Mouse (Mus musculus): ENCODE results near the gene Ptpn20. TPM values are rescaled to one million over a fixed set of nuclear protein-coding genes. Genes with fewer than 3 reads are reported as not detected.

Ptpn20 gene
- total RNA-seq (2021), result under 1 TPM; 0.53 to 0.70 TPM
- long read RNA-seq, experiment 1, partial matches to known transcripts, result 1 of 2 reads
- long read RNA-seq, experiment 1, other reads (novel, unspliced or antisense), result 1 of 2 reads
- long read RNA-seq, experiment 2, partial matches to known transcripts, result 0 of 1 reads
- long read RNA-seq, experiment 2, other reads (novel, unspliced or antisense), result 1 of 1 reads

DNA sequence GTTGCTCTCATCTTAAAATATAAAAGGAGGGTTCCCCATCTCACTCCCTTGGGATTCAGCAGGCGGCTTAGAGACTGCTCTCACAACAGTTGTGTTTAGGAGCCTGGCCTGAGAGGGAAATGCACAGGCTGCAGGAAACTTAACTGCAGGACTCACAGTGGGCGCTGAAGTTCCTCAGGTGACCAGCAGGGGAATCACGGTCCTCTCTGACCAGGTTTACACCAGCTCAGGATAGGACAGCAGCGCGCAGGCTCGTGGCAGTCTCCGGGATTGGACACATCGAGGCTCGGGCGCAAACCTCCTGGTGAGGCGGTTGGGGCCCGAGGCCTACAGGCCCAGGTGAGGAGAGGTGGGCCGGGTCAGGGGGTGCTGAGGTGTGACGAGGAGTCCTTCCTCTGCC is at the start of gene Ptpn20:
Ptpn20 (plus strand) TSS at position 257 of the 400 bp plus-strand sequence.
- DNase-seq (ENCODE audit: low spot score in 2 of 2), result no peak

DNA sequence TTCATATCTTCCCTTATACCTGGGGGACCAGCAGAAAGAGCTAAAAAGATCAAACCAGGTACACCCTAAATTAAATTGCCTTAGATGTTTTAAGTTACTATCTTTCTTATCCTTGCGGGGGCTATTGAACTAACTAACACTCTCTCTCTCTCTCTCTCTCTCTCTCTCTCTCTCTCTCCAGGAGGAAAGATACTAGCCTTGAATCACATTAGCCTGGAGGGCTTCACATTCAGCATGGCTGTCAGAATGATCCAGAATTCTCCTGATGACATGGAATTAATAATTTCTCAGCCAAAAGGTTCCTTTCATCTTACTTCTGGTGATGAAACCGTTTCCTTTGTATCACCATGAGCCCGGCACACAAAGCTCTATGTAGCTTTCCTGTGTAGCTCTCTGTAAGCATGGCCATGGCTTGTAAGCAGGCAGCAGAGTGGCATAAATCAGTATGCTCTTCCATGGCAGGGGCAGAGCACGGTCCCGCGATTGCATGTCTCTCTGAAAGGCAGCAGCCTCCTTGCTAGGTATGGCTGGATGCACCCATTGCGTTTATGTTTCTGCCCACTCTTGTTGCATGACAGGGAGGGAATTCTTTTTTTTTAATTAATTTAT is 49.3 kb upstream of the Ptpn20 start:
- DNase-seq (ENCODE audit: low spot score in 2 of 2), result no peak

DNA sequence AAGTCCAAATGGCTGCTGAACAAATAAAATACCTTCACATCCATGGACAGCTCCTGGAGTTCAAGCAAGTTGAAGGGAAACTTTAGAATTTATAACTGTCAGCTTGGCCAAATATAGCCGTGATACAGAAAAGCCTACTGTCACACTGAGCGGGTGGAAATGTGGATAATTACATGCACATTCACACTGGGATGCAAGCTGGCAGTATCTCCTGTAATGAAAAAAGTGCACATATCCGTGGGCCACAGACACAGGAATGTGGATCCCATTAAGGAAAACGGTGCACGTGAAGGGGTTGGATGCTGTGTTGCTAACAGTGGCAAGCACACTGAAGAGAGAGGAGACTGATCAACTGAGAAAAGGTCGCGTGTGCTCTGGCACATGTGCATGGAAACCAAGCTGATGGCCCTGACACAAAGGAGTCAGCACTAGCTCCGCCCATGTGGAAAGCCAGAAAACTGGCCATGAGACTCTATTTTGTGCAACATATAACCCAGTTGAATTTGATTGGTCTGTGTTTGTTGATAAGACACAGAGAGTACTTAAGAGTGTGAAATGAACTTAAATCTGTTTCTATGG is 43.4 kb upstream of the Ptpn20 start:
- peak; percentile 32 to 36 for DNase-seq (ENCODE audit: low spot score in 2 of 2)

GRCm38 (mm10) chr14:33548650-33549049 is 40.4 kb upstream of the Ptpn20 start:
- DNase-seq (ENCODE audit: low spot score in 2 of 2), result no peak

DNA sequence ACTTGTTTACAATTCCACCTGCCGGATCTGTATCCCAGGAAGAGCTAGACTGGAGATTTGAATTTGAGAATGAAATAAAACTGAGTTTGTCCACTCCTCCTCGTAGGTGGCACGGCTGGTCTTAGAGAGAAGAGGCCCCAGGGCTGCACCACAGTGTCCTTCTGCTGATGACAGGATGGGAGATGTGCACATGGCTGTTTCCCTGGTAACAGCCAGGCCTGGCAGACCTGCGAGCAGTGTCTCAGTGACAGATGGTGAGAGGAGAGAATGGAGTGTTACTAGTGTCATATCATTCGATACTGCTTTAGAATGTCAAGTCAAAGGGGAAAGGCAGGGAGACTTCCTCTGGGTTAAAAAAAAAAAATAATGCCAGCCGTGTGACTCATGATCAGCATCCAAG is 39.2 kb upstream of the Ptpn20 start:
- peak in 1 of 2 experiments; percentile 41 for DNase-seq (ENCODE audit: low spot score in 2 of 2)

DNA sequence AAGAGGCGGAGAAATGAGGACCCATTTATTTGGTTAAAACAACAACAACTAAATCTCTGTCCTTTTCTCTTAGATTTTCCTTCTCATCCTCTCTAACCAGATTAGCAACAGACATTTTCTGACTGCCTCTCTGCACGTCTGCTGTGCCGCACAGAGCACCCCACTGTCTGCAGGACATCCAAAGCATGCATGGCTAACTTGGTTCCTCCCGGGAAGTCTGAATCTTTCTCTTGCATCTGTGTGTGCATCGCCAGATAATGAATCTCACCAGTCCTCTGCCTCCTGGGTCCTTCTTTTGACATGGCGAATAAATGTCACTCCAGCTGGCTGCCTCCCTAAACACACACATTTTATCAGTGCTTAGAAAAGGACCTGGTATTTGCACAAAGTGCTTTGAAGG is 18.3 kb upstream of the Ptpn20 start:
- no peak for DNase-seq (ENCODE audit: low spot score in 2 of 2)

- no peak for DNase-seq (ENCODE audit: low spot score in 2 of 2)
Observed at GRCm38 (mm10) chr14:33573643-33574042, 15.4 kb upstream of the Ptpn20 start.

DNA sequence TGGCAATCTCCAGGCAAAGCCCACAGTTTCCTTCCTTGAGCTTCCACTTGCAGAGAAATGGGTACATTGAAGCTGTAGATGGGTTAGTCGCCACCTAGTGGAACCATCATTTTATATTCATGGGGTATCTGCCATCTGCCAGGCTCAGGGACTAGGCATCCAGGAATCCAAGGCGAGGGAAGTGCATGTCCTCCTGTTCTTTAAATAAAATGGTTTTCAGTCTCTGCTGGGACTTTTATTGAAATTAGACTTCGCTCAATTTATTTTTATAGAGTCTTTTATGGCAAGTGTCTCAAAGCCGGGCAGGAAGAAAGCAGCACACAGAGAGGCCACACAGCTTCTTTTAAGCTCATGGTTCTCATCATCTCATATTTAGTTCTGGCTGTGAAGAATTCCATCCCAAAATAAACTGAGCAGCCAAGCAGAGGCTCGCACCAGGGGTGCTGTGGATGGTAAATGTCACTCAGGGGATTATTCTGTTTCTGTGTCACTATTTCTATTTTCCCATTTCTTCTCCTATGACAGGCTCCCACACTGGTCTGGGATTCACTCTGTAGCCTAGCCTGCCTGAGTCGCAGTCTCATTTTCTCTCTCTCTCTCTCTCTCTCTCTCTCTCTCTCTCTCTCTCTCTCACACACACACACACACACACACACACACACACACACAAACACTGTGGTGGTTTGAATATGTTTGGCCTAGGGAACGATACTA is 9.1 kb upstream of the Ptpn20 start:
- DNase-seq (ENCODE audit: low spot score in 2 of 2), result peak; percentile 31 to 43

DNA sequence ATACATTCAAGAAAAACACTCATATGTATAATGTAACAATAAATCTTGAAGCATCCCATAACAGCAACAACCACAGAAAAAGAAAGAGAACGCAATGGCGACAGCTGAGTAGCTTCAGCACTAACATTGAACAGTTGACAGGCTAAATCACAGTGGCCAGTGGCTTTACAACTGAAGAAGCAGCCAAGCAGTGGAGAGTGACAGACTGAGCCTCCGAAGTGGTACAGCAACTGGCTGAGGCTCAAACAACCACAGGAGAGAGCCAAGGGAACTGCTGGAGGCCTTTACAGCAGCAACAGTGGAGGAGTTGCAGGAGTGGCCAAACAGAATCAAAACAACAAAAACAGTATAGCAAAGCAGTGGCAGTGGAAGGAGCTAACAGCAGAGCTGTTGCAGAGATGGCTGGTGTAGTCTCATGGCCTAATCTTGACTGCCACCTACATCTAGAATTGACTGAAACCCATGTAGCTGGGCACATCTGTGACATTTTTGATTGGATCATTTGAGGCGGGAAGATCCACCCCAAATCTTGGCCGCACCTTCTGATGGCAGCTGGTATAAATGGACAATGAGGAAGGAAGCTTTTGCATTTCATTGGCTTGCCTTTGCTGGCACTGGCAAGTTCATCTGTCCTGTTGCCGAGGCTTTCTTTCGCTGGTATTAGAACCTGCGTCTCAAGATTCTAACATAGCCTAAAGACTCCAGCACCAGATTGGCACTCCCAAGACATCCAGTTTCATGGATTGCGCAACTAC is 9.5 kb downstream of the Ptpn20 start:
- DNase-seq (ENCODE audit: low spot score in 2 of 2), result no peak

- DNase-seq (ENCODE audit: low spot score in 2 of 2), result peak in 1 of 2 experiments; percentile 35
Observed at GRCm38 (mm10) chr14:33607431-33607830, 18.4 kb downstream of the Ptpn20 start.

DNA sequence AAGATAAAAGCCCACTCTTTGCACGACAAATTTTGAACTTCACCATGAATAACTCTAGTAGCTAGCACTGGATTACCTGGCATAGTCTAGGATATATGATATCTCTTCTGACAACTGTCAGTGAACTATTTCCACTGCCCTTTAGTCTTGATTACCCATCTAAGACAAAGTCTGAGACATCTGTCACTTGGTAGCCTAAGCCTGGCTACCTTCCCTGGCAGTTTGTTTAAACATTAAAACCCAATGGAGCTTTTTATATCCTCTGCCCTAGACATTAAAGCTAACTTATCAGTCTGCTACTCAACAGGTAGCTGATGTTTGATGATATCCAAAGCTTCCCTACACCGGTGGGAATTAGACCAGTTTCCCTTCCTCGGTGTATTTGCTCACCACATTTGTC is 36.0 kb downstream of the Ptpn20 start:
- no peak for DNase-seq (ENCODE audit: low spot score in 2 of 2)

DNA sequence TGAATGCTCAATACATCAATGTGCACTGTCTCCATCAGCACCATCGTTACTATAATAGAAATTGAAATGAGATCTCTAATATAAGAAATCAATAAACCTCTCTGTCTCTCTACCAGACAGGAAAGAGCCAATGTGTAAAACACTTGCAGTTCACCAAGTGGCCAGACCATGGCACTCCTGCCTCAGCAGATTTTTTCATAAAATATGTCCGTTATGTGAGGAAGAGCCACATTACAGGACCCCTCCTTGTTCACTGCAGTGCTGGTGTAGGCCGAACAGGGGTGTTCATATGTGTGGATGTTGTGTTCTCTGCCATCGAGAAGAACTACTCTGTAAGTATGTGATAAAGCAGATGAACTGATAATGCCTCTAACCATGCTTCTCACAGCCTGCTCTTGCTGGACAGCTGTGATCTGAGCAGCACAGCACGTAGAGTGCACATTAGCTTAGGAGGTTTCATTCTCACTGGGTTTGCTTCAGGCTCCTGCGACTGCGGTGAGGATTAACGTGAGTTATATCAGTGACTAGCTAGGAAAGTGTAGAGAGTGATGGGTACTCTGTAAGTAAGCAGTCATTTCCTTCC is 43.9 kb downstream of the Ptpn20 start:
- DNase-seq (ENCODE audit: low spot score in 2 of 2), result peak; percentile 12 to 43

DNA sequence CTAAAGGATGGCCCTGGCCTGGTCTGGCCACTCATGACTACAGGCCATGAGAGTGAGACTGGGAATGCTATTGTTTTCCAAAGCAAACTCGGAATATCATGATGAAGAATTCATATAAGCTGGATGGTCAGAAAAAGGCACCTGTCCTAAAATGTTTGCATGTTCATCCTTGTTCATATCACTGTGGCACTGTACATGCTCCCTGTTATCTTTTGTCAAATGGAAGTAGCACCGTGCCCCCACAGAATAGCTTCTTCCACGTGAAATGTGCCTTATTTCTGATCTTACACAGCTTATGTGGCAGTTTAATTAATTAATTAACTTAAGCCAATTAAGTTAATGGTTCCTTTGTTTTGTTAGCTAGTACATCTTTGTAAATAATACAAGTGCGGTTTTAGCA is 45.3 kb downstream of the Ptpn20 start:
- DNase-seq (ENCODE audit: low spot score in 2 of 2), result no peak

DNA sequence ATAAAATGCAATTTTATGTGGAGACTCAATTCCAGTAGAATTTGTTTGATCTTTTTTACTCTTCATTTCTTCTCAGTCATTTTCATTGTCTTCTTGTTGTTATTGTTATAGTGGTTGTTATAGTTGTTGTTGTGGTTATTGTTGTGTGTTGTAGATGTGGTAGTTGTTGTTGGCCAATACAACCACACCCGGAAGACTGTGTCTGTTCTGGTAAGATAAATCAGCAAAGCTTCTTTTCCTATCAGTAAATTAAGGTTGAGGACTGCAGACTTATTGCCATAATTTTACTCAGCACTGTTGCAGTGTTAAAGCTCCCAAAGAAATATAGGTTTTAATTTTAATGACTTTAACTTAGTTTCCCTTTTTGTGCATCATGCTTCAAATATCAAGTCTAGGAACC is 45.8 kb downstream of the Ptpn20 start:
- DNase-seq (ENCODE audit: low spot score in 2 of 2), result no peak

DNA sequence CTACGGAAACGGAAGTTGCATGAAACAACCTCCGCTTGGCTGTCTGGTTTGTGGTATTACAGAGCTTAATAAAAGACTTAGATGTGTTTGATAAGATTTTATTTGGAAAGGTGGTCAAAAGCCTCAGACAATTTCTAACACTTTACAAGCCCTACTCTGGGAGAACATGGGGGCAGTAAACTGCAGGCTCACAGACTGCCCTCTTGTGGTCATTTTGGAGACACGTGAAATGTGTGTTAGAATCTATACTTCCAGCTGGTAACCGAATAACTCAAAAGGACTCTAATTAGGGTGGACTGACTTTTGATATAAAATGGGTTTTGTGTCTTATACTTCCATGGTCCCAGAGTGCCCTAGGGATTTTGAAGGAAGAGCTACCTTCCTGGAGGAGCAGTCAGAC is 50.4 kb downstream of the Ptpn20 start:
- peak; percentile 12 to 19 for DNase-seq (ENCODE audit: low spot score in 2 of 2)

DNA sequence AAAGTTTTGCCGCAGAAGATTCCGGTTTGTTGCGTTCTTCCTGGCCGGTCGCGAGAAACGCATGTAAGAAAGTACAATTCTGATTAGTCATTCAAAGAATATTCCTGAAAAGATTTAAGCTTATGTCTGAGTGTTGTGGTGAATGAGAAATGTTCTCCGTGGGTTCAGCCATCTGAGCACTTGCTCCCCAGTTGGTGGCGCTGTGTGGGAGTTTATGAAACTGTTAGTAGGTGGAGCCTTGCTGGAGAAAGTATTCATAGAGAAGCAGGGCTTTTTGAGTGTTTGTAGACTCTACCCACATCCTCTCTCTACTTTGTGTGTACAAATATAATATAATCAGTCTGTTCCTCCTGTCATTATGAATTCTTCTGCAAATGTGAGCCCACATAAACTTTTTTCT is 61.7 kb downstream of the Ptpn20 start:
- DNase-seq (ENCODE audit: low spot score in 2 of 2), result peak; percentile 17 to 32

DNA sequence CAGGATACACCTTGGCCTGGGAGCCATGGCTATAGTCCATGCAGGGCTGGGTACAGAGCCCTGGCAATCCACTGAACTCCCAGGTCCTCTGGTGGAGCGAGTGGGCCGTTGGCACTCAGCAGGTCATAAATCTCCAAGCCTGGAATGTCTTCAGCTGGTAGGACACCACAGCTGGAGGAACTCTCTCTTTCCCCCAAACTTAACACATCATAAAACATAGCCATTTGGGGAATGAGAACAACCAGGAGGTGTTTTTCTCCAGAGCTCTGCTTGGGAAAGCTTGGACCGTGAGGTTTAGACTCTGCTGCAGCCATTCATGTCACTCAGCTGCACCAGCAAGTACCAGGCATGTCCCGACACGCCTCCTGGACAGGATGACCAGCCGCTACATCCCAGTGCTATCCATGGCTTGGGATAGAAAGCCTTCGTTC is 68.5 kb downstream of the Ptpn20 start:
- DNase-seq (ENCODE audit: low spot score in 2 of 2), result no peak

GRCm38 (mm10) chr14:33658331-33658730 is 69.3 kb downstream of the Ptpn20 start:
- no peak for DNase-seq (ENCODE audit: low spot score in 2 of 2)

- no peak for DNase-seq (ENCODE audit: low spot score in 2 of 2)
Observed at GRCm38 (mm10) chr14:33662080-33662479, 73.1 kb downstream of the Ptpn20 start.

GRCm38 (mm10) chr14:33666301-33666700 is 77.3 kb downstream of the Ptpn20 start:
- DNase-seq (ENCODE audit: low spot score in 2 of 2), result no peak

DNA sequence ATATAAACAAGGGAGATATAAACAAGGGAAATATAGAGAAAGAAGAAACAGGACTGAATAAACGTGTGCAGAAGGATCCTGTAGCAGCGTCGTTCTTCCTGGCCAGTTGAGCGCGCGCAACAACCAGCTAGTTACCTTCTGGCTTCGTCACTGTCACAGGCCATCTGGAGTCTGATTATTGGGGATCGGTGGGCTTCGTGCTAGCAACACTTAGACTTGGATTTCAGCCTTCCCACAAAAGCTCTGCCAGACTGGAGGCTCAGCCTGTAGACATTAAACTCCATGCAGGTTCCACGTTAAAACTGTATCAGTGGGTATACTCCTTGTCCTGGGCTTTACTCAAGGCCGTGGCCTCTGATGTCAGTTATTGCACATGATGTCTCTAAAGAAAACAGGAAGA is 80.9 kb downstream of the Ptpn20 start:
- DNase-seq (ENCODE audit: low spot score in 2 of 2), result no peak
